Mouse (Mus musculus): ENCODE results near the gene Mbl1.

Mbl1 gene

GRCm38 (mm10) chr14:41198037-41198730 lies 46.9 kb downstream of the Mbl1 start:
- no peak for DNase-seq

Measured in cerebellum, postnatal 10 days (tissue).